Mouse (Mus musculus) small intestine, adult 2 months (tissue): ENCODE data around the gene Mal. TPM values are rescaled to one million over a fixed set of nuclear protein-coding genes. Genes with fewer than 3 reads are reported as not detected.

Source experiments
- H3K27ac ChIP-seq: fragments of 200-500 bp; 2 replicates; pipeline ENCODE4 v1.5.1; 2012; ENCODE audit warnings: low read depth, low read length, control low read depth, inconsistent platforms; ENCODE audit not compliant: insufficient read depth
- H3K27me3 ChIP-seq: fragments of 200-500 bp; 2 replicates; pipeline ENCODE4 v1.6.1; 2012; ENCODE audit warnings: mild to moderate bottlenecking, moderate library complexity, low read length, inconsistent platforms; ENCODE audit not compliant: control insufficient read depth, insufficient read depth
- H3K36me3 ChIP-seq: fragments of 200-500 bp; 2 replicates; pipeline ENCODE4 v1.6.1; 2012; ENCODE audit warnings: mild to moderate bottlenecking, low read length, control low read depth, inconsistent platforms; ENCODE audit not compliant: control insufficient read depth, insufficient read depth
- H3K4me1 ChIP-seq: fragments of 200-500 bp; 2 replicates; pipeline ENCODE4 v1.6.1; 2012; ENCODE audit warnings: low read length, inconsistent platforms, mixed read lengths; ENCODE audit not compliant: control insufficient read depth, insufficient read depth, insufficient read length
- H3K4me3 ChIP-seq: fragments of 200-500 bp; 2 replicates; pipeline ENCODE4 v1.5.1; 2012; ENCODE audit warnings: low read depth, mild to moderate bottlenecking, control low read depth, inconsistent platforms, low read length, moderate library complexity
- CTCF ChIP-seq: fragments of 200-500 bp; IDR thresholded peaks from 2 replicates; pipeline ENCODE4 v1.5.1; 2012; ENCODE audit warnings: low read depth, mild to moderate bottlenecking, control low read depth, inconsistent platforms, low read length, moderate library complexity, mixed read lengths; ENCODE audit not compliant: insufficient replicate concordance, insufficient read length; ENCODE audit errors: extremely low read depth
- POLR2A ChIP-seq: fragments of 200-500 bp; IDR thresholded peaks from 2 replicates; pipeline ENCODE4 v1.6.1; 2012; ENCODE audit warnings: low read depth, mild to moderate bottlenecking, control low read depth, inconsistent platforms, low read length, moderate library complexity
- WGBS: fragments of 180-500 bp; shearing (Covaris S2); methylation state at CpG from one replicate; pipeline ENCODE4 v1.1.7; 2018; 5-methylcytosine and 5-hydroxymethylcytosine counted together
- polyA plus RNA-seq: library from polyadenylated mRNA; depleted of rRNA; stranded (reverse); fragments of >200 nt; gene quantifications from 2 replicates; pipeline ENCODE4 v1.2.3, GENCODE M21; 2012; rRNA removed

The Mal gene
- polyA plus RNA-seq, 1 experiment: 0.37 TPM

GRCm38 (mm10) chr2:127584436-127584858 lies 72.0 kb downstream of the Mal start:
- Histone ChIP-seq H3K27me3 (no peaks in the 10 kb centered on the region), H3K36me3 (no peaks in the 10 kb centered on the region), H3K27ac (no peak overlapping the region), H3K4me3 (peak overlapping the region; percentile 85), H3K4me1 (peaks cover 11% of the 10 kb centered on the region; the same call in 1 of the 2 replicates)
- TF ChIP-seq POLR2A (peak; percentile 78), CTCF (no peak)
- under 1% methylated on average over 24 of the region's 24 CpGs for WGBS

Other genes with a start within 250 kb of the Mal start
- gene Gpat2, start 231.5 kb downstream of the Mal start, polyA plus RNA-seq: 0.05 TPM in 1 of 2 replicates, not detected in the other
- gene Fahd2a, start 212.1 kb downstream of the Mal start, polyA plus RNA-seq: 3.6 and 8.2 TPM in 2 replicates
- 0.81 and 2.4 TPM in 2 replicates for gene Kcnip3, start 134.6 kb downstream of the Mal start, polyA plus RNA-seq
- gene Prom2, start 115.2 kb downstream of the Mal start, polyA plus RNA-seq: 0.71 and 2.1 TPM in 2 replicates
- gene Zfp661, start 69.6 kb downstream of the Mal start, polyA plus RNA-seq: 0.62 and 0.66 TPM in 2 replicates
- 28.1 and 31.2 TPM in 2 replicates for gene Mrps5, start 69.5 kb downstream of the Mal start, polyA plus RNA-seq
- gene Mall, start 73.2 kb upstream of the Mal start, polyA plus RNA-seq: 231 and 503 TPM in 2 replicates
- 1.1 and 1.3 TPM in 2 replicates for gene Nphp1, start 132.2 kb upstream of the Mal start, polyA plus RNA-seq
- gene Mtln, start 135.8 kb upstream of the Mal start, polyA plus RNA-seq: 55.9 and 60.7 TPM in 2 replicates
- 0.18 and 0.38 TPM in 2 replicates for gene Bub1, start 175.2 kb upstream of the Mal start, polyA plus RNA-seq
- gene Acoxl, start 182.2 kb upstream of the Mal start, polyA plus RNA-seq: 0.11 and 0.23 TPM in 2 replicates